Mouse (Mus musculus) heart, adult 2 months (tissue): ENCODE results near the gene Grik3. TPM values are rescaled to one million over a fixed set of nuclear protein-coding genes. Genes with fewer than 3 reads are reported as not detected.

Source experiments
- DNase-seq, 2 experiments: peaks; one replicate each; pipeline ENCODE4 v3.0.0; 2021
- H3K27ac ChIP-seq: fragments of 200-600 bp; 2 replicates; pipeline ENCODE4 v1.8.1; 2022
- H3K27me3 ChIP-seq: fragments of 200-500 bp; 2 replicates; pipeline ENCODE4 v1.6.1; 2012; ENCODE audit warnings: mild to moderate bottlenecking, low read length, inconsistent platforms, mixed read lengths; ENCODE audit not compliant: control insufficient read depth, insufficient read depth
- H3K36me3 ChIP-seq: fragments of 200-500 bp; 2 replicates; pipeline ENCODE4 v1.6.1; 2012; ENCODE audit warnings: low read length, inconsistent platforms; ENCODE audit not compliant: control insufficient read depth, insufficient read depth
- H3K4me1 ChIP-seq: fragments of 200-500 bp; 2 replicates; pipeline ENCODE4 v1.6.1; 2011; ENCODE audit warnings: low read length; ENCODE audit not compliant: control insufficient read depth, insufficient read depth
- H3K4me3 ChIP-seq: fragments of 200-600 bp; 2 replicates; pipeline ENCODE4 v1.8.1; 2022
- H3K79me2 ChIP-seq: fragments of 200-500 bp; replicated peaks from 2 replicates; pipeline ENCODE4 v1.6.1; 2012; ENCODE audit warnings: mild to moderate bottlenecking, inconsistent platforms, low read length, moderate library complexity, mixed read lengths; ENCODE audit not compliant: control insufficient read depth, insufficient read depth
- H3K9ac ChIP-seq: fragments of 200-500 bp; 2 replicates; pipeline ENCODE4 v1.6.1; 2012; ENCODE audit warnings: low read depth, mild to moderate bottlenecking, control low read depth, inconsistent platforms, low read length, mixed read lengths
- CTCF ChIP-seq: fragments of 200-600 bp; IDR thresholded peaks from 2 replicates; pipeline ENCODE4 v1.8.1; 2022; ENCODE audit warnings: antibody characterized with exemption, mild to moderate bottlenecking, moderate library complexity
- EP300 ChIP-seq: fragments of 200-500 bp; IDR thresholded peaks from 2 replicates; pipeline ENCODE4 v1.6.1; 2011; ENCODE audit warnings: low read depth, low read length, control low read depth; ENCODE audit not compliant: insufficient read depth
- POLR2A ChIP-seq: fragments of 200-500 bp; IDR thresholded peaks from 2 replicates; pipeline ENCODE4 v1.6.1; 2011; ENCODE audit warnings: mild to moderate bottlenecking, low read depth, low read length, control low read depth; ENCODE audit not compliant: insufficient read depth
- WGBS: fragments of 180-500 bp; shearing (Covaris S2); methylation state at CpG from one replicate; pipeline ENCODE4 v1.1.7; 2018; 5-methylcytosine and 5-hydroxymethylcytosine counted together
- intact Hi-C: fragments of 180-260 bp; cut with DNase I; formaldehyde crosslinking; loops from one replicate; pipeline ENCODE4 v1.15.1; 2025
- polyA plus RNA-seq: library from polyadenylated mRNA; depleted of rRNA; stranded (reverse); fragments of >200 nt; gene quantifications from 2 replicates; pipeline ENCODE4 v1.2.3, GENCODE M21; 2012
- total RNA-seq, 2 experiments: library from RNA; stranded (reverse); gene quantifications; 2 replicates each; pipeline ENCODE4 v1.2.3; 2021

Gene Grik3
- total and polyA plus RNA-seq, 3 experiments = 0.14 to 0.25 (median 0.21) TPM

- no peak overlapping the region for H3K9ac ChIP-seq
- no peak overlapping the region for H3K4me3 ChIP-seq
- intact Hi-C loops = no loop called here
- no peak overlapping the region for H3K27ac ChIP-seq
- H3K4me1 ChIP-seq = no peaks in the 10 kb centered on the region
- H3K79me2 ChIP-seq = no peaks in the 10 kb centered on the region
- 42% methylated on average over 2 of the region's 2 CpGs for WGBS
- TF ChIP-seq CTCF = no peak
- TF ChIP-seq EP300 = no peak
- no peak for TF ChIP-seq POLR2A
- DNase-seq = no peak
- no peaks in the 10 kb centered on the region for H3K27me3 ChIP-seq
- no peaks in the 10 kb centered on the region for H3K36me3 ChIP-seq
Measured at GRCm38 (mm10) chr4:125560806-125561205, 70.3 kb downstream of the Grik3 start.

DNA sequence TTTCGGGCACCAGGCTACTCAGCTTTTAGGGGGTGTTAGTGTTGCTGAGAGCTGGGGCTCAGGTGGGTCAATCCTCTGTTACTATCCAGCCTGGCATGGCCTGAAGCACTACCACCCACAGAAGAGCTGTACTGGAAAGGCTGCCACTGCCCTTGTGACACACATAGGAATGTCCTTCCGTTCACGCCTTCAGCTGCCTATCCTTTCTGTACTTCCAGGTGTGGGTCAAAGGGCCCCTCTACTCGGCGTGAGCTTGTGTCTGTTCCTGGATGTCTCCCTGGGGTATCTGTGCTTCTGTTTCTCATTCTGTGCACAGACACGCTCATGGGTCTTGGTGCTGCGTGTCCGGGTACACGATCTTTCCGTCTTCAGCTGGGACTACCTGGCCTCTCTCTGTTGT is 73.1 kb downstream of the Grik3 start:
- Histone ChIP-seq H3K4me1 (no peaks in the 10 kb centered on the region), H3K79me2 (no peaks in the 10 kb centered on the region), H3K9ac (no peak overlapping the region), H3K4me3 (no peak overlapping the region), H3K27me3 (no peaks in the 10 kb centered on the region), H3K36me3 (no peaks in the 10 kb centered on the region), H3K27ac (no peak overlapping the region)
- intact Hi-C loops = no loop called here
- 76% methylated on average over 10 of the region's 10 CpGs for WGBS
- TF ChIP-seq CTCF = no peak
- TF ChIP-seq POLR2A = no peak
- no peak for TF ChIP-seq EP300
- no peak for DNase-seq

- H3K4me1 ChIP-seq = no peaks in the 10 kb centered on the region
- no peaks in the 10 kb centered on the region for H3K27me3 ChIP-seq
- no peaks in the 10 kb centered on the region for H3K36me3 ChIP-seq
- no peaks in the 10 kb centered on the region for H3K79me2 ChIP-seq
- intact Hi-C loops = no loop called here
- H3K27ac ChIP-seq = no peak overlapping the region
- no peak for TF ChIP-seq EP300
- TF ChIP-seq POLR2A = no peak
- no peak for TF ChIP-seq CTCF
- H3K9ac ChIP-seq = no peak overlapping the region
- 44% methylated on average over 17 of the region's 17 CpGs for WGBS
- no peak for DNase-seq
- no peak overlapping the region for H3K4me3 ChIP-seq
Measured at GRCm38 (mm10) chr4:125564008-125564710, 73.7 kb downstream of the Grik3 start.

- no peaks in the 10 kb centered on the region for H3K4me1 ChIP-seq
- H3K79me2 ChIP-seq = no peaks in the 10 kb centered on the region
- H3K9ac ChIP-seq = no peak overlapping the region
- no peak for DNase-seq
- H3K27me3 ChIP-seq = no peaks in the 10 kb centered on the region
- 50% methylated on average over 8 of the region's 8 CpGs for WGBS
- intact Hi-C loops = no loop called here
- TF ChIP-seq CTCF = no peak
- no peak for TF ChIP-seq POLR2A
- TF ChIP-seq EP300 = no peak
- no peak overlapping the region for H3K27ac ChIP-seq
- no peaks in the 10 kb centered on the region for H3K36me3 ChIP-seq
- no peak overlapping the region for H3K4me3 ChIP-seq
Measured at GRCm38 (mm10) chr4:125565711-125566439, 75.4 kb downstream of the Grik3 start.

DNA sequence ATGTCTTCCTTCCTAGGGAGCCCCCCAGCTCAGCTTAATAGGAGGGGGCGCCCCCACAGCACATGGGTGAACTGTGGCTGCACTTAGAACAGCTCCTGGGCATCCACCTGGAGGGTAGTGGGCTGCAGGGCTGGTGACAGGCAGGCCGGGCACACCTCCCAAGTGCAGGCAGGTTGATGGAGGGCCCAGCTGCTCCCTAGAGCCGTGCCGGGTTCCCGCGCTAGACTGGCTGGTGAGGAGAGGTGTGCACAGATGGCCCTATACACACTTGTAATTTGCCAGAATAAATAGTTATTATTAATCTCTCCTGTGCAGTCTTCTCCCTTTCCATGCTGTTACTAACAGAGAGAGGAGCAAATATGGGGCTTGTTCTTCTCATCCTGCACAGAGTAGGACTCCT is 77.7 kb downstream of the Grik3 start:
- Histone ChIP-seq H3K27ac (no peak overlapping the region), H3K4me3 (no peak overlapping the region), H3K9ac (no peak overlapping the region), H3K4me1 (no peaks in the 10 kb centered on the region), H3K36me3 (no peaks in the 10 kb centered on the region), H3K27me3 (no peaks in the 10 kb centered on the region), H3K79me2 (no peaks in the 10 kb centered on the region)
- 84% methylated on average over 6 of the region's 6 CpGs for WGBS
- DNase-seq = no peak
- TF ChIP-seq CTCF = no peak
- TF ChIP-seq EP300 = no peak
- no peak for TF ChIP-seq POLR2A
- intact Hi-C loops = no loop called here

DNA sequence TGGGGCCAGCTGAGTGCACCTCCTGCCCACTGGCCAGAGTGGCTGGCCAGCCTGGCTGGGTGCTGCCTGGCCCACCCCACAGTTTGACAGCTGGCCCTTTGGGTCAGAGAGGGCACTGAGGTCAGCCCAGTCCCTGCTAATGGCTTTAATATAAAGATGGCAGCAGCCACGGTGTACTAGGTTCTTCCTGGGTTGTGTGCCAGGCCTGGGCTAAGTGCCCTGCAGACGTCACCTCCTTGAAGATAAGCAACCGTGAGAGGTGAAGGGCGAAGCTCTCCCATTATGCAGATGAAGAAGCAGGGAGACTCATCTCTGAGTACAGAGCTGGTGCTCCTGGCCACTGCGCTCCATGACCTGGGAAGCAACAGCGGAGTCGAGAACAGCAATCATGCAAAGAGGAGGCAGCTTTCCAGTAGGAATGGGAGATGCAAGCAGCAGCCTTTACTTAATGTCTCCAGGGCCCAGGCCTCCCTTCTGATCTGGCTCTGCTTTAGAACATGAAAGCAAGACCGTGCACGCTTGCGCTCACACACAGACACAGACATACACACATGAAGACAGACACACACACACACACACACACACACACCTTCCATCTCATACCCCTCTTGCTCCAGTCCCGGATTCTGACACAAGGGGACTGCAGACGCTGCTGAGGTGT is 81.3 kb downstream of the Grik3 start:
- Histone ChIP-seq H3K27ac (no peak overlapping the region), H3K9ac (no peak overlapping the region), H3K79me2 (no peaks in the 10 kb centered on the region), H3K4me3 (no peak overlapping the region), H3K27me3 (no peaks in the 10 kb centered on the region), H3K4me1 (no peaks in the 10 kb centered on the region), H3K36me3 (no peaks in the 10 kb centered on the region)
- intact Hi-C loops = no loop called here
- DNase-seq = no peak
- TF ChIP-seq POLR2A (no peak), EP300 (no peak), CTCF (no peak)
- WGBS = 21% methylated on average over 12 of the region's 12 CpGs
